8 mouse cellular contexts compared by ENCODE assay signal in genomic region chr12:33955606-33956295, GRCm38 (mm10). TPM values are rescaled to one million over a fixed set of nuclear protein-coding genes. Genes with fewer than 3 reads are reported as not detected.
DNase-seq lines count a peak whose midpoint lies in the region; ATAC-seq lines count a peak whose summit lies in the region.
"Had no signal": no experiment of that assay in that cellular context is flagged by ENCODE, and none has a peak within 500 bp of the region (broad histone marks: within the 10 kb centered on the region; RNA-seq: fewer than 3 reads in every experiment).

No protein-coding gene starts in this region.

- no peak for DNase-seq in lung, postnatal 25 days (ENCODE audit: low spot score)
- DNase-seq in embryo, embryonic 9.5 days (ENCODE audit: extremely low spot score) = peak; percentile 80
- no peak for DNase-seq in left cerebral cortex, adult 18-20 months (ENCODE audit: low spot score in 2 of 2)
- DNase-seq in cerebellum, adult 9-10 months = no peak

- peak overlapping the region; percentile 36 for H3K4me2 ChIP-seq in lung, embryonic 15.5 days
- peak overlapping the region; percentile 21 for H3K4me2 ChIP-seq in hindbrain, embryonic 15.5 days
- H3K4me2 ChIP-seq in neural tube, embryonic 15.5 days = peak overlapping the region; percentile 36

- ATAC-seq in lung, embryonic 15.5 days (ENCODE audit: borderline replicate concordance, extremely low read depth, low FRiP score, low TSS enrichment) = no peak
- ATAC-seq in hindbrain, embryonic 15.5 days (ENCODE audit: low FRiP score, low read depth) = no peak
- ATAC-seq in neural tube, embryonic 15.5 days (ENCODE audit: low FRiP score) = no peak

- H3K4me1 ChIP-seq in lung, embryonic 15.5 days = peaks cover 28% of the 10 kb centered on the region
- peaks cover 22% of the 10 kb centered on the region for H3K4me1 ChIP-seq in hindbrain, embryonic 15.5 days (replicated peaks)
- peaks cover 22% of the 10 kb centered on the region for H3K4me1 ChIP-seq in neural tube, embryonic 15.5 days

- H3K27me3 ChIP-seq in lung, embryonic 15.5 days = peaks cover 84% of the 10 kb centered on the region
- H3K27me3 ChIP-seq in hindbrain, embryonic 15.5 days = peaks cover 71% of the 10 kb centered on the region
- peaks cover 75% of the 10 kb centered on the region for H3K27me3 ChIP-seq in neural tube, embryonic 15.5 days (replicated peaks)

- no peak overlapping the region for H3K27ac ChIP-seq in lung, embryonic 15.5 days
- no peak overlapping the region for H3K27ac ChIP-seq in hindbrain, embryonic 15.5 days (replicated peaks)
- H3K27ac ChIP-seq in neural tube, embryonic 15.5 days (replicated peaks) = no peak overlapping the region

- no peaks in the 10 kb centered on the region for H3K9me3 ChIP-seq in lung, embryonic 15.5 days
- H3K9me3 ChIP-seq in hindbrain, embryonic 15.5 days = no peaks in the 10 kb centered on the region
- no peaks in the 10 kb centered on the region for H3K9me3 ChIP-seq in neural tube, embryonic 15.5 days (replicated peaks)

- 4% methylated on average over 28 of the region's 28 CpGs for WGBS in lung, embryonic 15.5 days
- WGBS in hindbrain, embryonic 15.5 days = 1% methylated on average over 28 of the region's 28 CpGs
- WGBS in neural tube, embryonic 15.5 days = 2% methylated on average over 28 of the region's 28 CpGs

- H3K9ac ChIP-seq in lung, embryonic 15.5 days = no peak overlapping the region
- no peak overlapping the region for H3K9ac ChIP-seq in hindbrain, embryonic 15.5 days
- H3K9ac ChIP-seq in neural tube, embryonic 15.5 days (replicated peaks) = no peak overlapping the region

- H3K36me3 ChIP-seq in lung, embryonic 15.5 days = no peaks in the 10 kb centered on the region
- no peaks in the 10 kb centered on the region for H3K36me3 ChIP-seq in hindbrain, embryonic 15.5 days
- H3K36me3 ChIP-seq in neural tube, embryonic 15.5 days = no peaks in the 10 kb centered on the region

- H3K4me3 ChIP-seq in lung, embryonic 15.5 days = no peak overlapping the region
- no peak overlapping the region for H3K4me3 ChIP-seq in hindbrain, embryonic 15.5 days
- peak overlapping the region; percentile 50; the same call in 1 of the 2 replicates for H3K4me3 ChIP-seq in neural tube, embryonic 15.5 days (replicated peaks)

RNA-seq across cellular contexts. Expression of gene Twist1, which starts 1.7 kb away (rescaled TPM):
- polyA plus RNA-seq in lung, embryonic 15.5 days (2015; fragmentation: Nextera tagmentation; extraction: Ambion mirVana) = 1.1 and 1.2 TPM in 2 replicates
- 0.85 and 1.2 TPM in 2 replicates for polyA plus RNA-seq in hindbrain, embryonic 15.5 days (2015; fragmentation: Nextera tagmentation; extraction: Ambion mirVana)
- polyA plus RNA-seq in neural tube, embryonic 15.5 days (2015; fragmentation: Nextera tagmentation; extraction: Ambion mirVana) = 1.3 and 1.7 TPM in 2 replicates
- total RNA-seq in left cerebral cortex, adult 18-20 months (2021) = 1 to 10 TPM; 1.0 to 1.5 TPM

RNA-seq across cellular contexts. Expression of gene Ferd3l, which starts 27.5 kb away (rescaled TPM):
- polyA plus RNA-seq in lung, embryonic 15.5 days (2015; fragmentation: Nextera tagmentation; extraction: Ambion mirVana) = not detected in 2 replicates
- 0.67 and 0.69 TPM in 2 replicates for polyA plus RNA-seq in hindbrain, embryonic 15.5 days (2015; fragmentation: Nextera tagmentation; extraction: Ambion mirVana)
- polyA plus RNA-seq in neural tube, embryonic 15.5 days (2015; fragmentation: Nextera tagmentation; extraction: Ambion mirVana) = 0.64 and 0.77 TPM in 2 replicates
- not detected for total RNA-seq in left cerebral cortex, adult 18-20 months (2021)
- total RNA-seq: liver, adult 2 months had no signal
- polyA plus RNA-seq: liver, adult 2 months had no signal
